Mouse (Mus musculus): Measurements from ENCODE around the gene Dlat.
A peak's percentile ranks its signal among the peaks of the same experiment; 100 is the strongest.

DNA sequence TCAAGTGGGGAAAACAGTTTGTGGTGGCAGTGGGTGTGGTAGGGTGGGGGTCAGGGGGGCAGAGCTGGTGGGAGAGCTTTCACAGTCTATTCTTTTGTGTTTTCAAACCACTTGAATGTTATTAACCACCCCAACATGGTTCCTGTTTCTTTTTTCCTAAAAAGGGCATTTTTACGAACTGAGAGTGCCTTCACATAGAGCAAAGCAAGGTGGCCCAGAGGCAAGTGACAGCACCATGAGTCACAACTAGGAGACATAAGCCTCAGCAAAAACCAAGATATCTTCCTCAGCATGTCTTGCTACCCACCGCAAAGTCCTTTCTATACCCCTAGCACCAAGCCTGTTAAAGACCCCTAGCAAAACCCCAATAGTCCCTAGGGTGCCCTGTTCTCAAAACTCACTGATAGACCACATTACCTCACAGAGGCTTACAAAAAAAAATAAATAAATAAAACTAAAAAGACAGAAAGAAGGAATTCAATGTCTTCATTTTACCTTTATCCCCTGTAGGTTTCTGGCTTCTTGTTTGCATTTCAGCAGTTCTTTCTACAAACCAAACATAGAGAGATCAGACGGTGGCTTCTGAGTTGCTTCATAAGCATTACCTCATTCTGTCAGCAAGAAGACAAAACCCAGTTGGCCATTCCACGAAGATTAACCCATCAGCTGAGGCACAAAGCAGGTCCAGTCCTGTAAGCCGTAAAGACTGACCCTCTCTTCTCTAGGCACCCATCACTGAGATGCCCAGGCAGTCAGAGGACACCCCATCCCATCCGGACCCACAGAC, 27.5 kb upstream of the Dlat start:
- TF ChIP-seq CTCF (IDR thresholded peaks at IDR 0.05; ENCODE audit: low read depth) (no peak), EP300 (IDR thresholded peaks at IDR 0.05; ENCODE audit: low read depth) (0 out of 2 replicates have a peak, but pooled peaks have one; percentile 19)
